ENCODE assay signal across 16 mouse cellular contexts in genomic region chr14:9087103-9087502, GRCm38 (mm10).
"Had no signal": no experiment of that assay in that cellular context is flagged by ENCODE, and none has a peak within 500 bp of the region (broad histone marks: within the 10 kb centered on the region; RNA-seq: fewer than 3 reads in every experiment).

No protein-coding gene starts in this region.

- H3K27ac ChIP-seq: lung, embryonic 15.5 days; macrophage; midbrain, embryonic 13.5 days; midbrain, embryonic 15.5 days; neural tube, embryonic 12.5 days had no signal

- H3K27me3 ChIP-seq: lung, embryonic 15.5 days; megakaryocyte, embryonic 14.5 days; midbrain, embryonic 13.5 days; midbrain, embryonic 15.5 days; neural tube, embryonic 12.5 days had no signal

- ATAC-seq: liver, postnatal 0 days; lung, postnatal 0 days; midbrain, embryonic 13.5 days; midbrain, embryonic 15.5 days had no signal

- H3K9ac ChIP-seq: liver, postnatal 0 days; lung, embryonic 15.5 days; midbrain, embryonic 13.5 days; midbrain, embryonic 15.5 days; neural tube, embryonic 12.5 days had no signal

- H3K4me1 ChIP-seq: lung, embryonic 15.5 days; megakaryocyte, embryonic 14.5 days; midbrain, embryonic 13.5 days; midbrain, embryonic 15.5 days; neural tube, embryonic 12.5 days had no signal

- DNase-seq: liver, postnatal 0 days; lung, adult 2 months; lung, postnatal 14 days; lung, postnatal 36 days; right cerebral cortex, postnatal 25 days; thymus, adult 18-20 months; thymus, postnatal 14 days; thymus, postnatal 36 days had no signal

- H3K4me3 ChIP-seq: lung, embryonic 15.5 days; megakaryocyte, embryonic 14.5 days; midbrain, embryonic 13.5 days; midbrain, embryonic 15.5 days; neural tube, embryonic 12.5 days had no signal

- H3K36me3 ChIP-seq: lung, embryonic 15.5 days; midbrain, embryonic 13.5 days; midbrain, embryonic 15.5 days; neural tube, embryonic 12.5 days had no signal

- H3K9me3 ChIP-seq: lung, embryonic 15.5 days; midbrain, embryonic 13.5 days; midbrain, embryonic 15.5 days; neural tube, embryonic 12.5 days had no signal

- H3K4me2 ChIP-seq: lung, embryonic 15.5 days; midbrain, embryonic 11.5 days; midbrain, embryonic 13.5 days; midbrain, embryonic 15.5 days; neural tube, embryonic 12.5 days had no signal
